Mouse (Mus musculus) olfactory bulb, adult 2 months (tissue): ENCODE measurements around the gene Zfp710.

Experiments
- CTCF ChIP-seq: fragments of 200-500 bp; IDR thresholded peaks from 2 replicates; pipeline ENCODE4 v1.5.1; 2012; ENCODE audit warnings: low read depth, mild to moderate bottlenecking, low read length, moderate library complexity; ENCODE audit not compliant: insufficient read depth
- POLR2A ChIP-seq: fragments of 200-500 bp; IDR thresholded peaks from 2 replicates; pipeline ENCODE4 v1.6.1; 2012; ENCODE audit warnings: mild to moderate bottlenecking, low read depth, low read length, moderate library complexity; ENCODE audit not compliant: insufficient read depth

DNA sequence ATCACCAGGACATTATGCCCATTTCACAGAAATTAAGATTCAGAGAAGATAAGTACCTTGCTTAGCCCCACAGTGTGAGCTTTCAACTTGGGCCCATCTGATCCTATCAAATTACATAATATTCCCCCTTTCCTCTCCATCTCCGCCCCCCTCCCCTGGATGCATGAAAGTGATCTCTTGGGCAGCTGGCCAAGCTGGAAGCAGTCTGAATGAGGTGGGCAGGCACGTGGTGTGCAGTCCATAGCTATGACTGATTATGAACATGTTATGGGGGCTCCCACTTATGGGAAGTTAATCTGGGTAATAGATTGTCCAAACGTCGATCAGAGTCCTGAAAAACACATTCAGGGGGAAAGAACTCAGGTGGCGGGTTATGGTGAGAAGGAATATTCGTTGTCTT is 27.2 kb downstream of the Zfp710 start:
- TF ChIP-seq CTCF (no peak), POLR2A (no peak)
